Mouse (Mus musculus): ENCODE results near the gene Slc16a13.

DNA sequence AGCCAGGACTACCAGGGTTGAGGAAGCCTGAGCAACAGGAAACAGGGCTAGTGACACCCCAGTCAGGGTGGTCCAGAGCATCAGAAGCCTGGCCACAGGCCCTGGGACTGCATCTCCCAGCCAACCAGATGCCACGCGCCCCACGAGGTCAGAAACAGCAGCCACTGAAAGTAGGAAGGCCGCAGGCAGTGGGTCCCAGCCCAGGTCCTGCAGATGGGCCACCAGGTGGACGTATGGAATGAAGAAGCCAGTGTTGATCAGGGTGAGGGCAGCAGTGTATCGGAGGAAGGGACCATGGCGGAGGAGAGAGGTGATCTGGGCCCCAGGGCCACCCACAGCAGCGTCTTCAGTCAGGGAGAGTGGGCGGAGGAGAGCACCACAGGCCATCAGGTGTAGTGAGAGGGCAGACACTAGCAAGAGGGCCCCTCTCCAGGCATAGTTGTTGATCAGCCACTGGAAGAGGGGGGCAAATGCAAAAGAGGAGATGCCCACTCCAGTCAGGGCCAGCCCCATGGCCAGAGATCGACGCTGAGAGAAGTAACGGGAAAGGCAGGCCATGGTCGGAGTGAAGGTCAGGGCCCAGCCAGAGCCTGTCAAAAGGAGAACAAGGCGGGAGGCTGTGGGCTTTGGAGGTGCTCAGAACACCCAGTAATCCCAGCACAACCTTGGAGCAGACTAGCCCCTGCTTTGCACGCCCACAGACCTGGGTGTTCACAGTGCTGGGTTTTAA, 2.0 kb downstream of the Slc16a13 start:
- no peak for TF ChIP-seq POLR2A (IDR thresholded peaks at IDR 0.05; ENCODE audit: extremely low read depth, insufficient read depth, low read length)
- TF ChIP-seq CTCF (IDR thresholded peaks at IDR 0.05; ENCODE audit: low read depth, low read length) = no peak
